Comparison of ENCODE assay signal across 8 mouse cellular contexts in the genomic region with DNA sequence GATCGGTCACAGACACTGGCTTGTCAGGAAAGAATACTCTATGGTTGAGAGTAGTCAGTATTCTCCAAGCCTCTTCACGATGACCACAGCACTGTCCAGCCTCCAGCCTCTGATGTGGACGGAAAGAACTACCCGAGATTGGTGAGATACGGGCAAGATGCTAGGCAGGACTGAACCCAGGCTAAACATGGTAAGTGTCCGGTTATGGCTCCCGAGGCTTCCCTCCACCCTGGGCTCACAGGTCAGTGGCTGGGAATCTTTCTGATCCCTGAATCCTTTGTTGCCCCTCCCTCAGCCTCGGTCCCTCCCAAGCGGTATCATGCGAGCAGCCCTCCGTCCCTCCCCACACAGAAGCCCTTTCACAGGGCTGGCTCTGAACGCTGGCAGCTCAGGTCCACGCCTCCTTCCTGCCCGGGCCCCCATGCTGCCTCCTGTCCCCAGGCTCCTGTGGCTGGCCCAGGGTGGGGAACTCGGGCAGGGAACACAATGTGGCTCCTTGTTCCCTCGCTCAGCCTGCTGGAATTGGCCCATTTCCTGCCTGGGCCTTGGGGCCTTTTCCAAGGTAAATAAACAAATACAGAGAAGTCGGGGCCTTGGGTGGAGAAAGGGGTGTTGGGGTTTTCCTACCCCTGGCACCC. TPM values are rescaled to one million over a fixed set of nuclear protein-coding genes. Genes with fewer than 3 reads are reported as not detected.
DNase-seq lines count a peak whose midpoint lies in the region; ATAC-seq lines count a peak whose summit lies in the region.

No protein-coding gene starts in this region.

- WGBS in forebrain, embryonic 10.5 days, result 16% methylated on average over 17 of the region's 17 CpGs
- 11% methylated on average over 17 of the region's 17 CpGs for WGBS in lung, embryonic 15.5 days

- no peak overlapping the region for H3K9ac ChIP-seq in lung, embryonic 15.5 days

- peak overlapping the region; percentile 49 for H3K4me2 ChIP-seq in lung, embryonic 15.5 days

- H3K4me1 ChIP-seq in forebrain, embryonic 10.5 days, result peaks cover 36% of the 10 kb centered on the region
- H3K4me1 ChIP-seq in lung, embryonic 15.5 days, result peaks cover 11% of the 10 kb centered on the region

- no peaks in the 10 kb centered on the region for H3K9me3 ChIP-seq in forebrain, embryonic 10.5 days
- no peaks in the 10 kb centered on the region for H3K9me3 ChIP-seq in lung, embryonic 15.5 days

- ATAC-seq in lung, embryonic 15.5 days (ENCODE audit: borderline replicate concordance, extremely low read depth, low FRiP score, low TSS enrichment), result peak; percentile 84
- ATAC-seq in erythroblast, adult 5-6 weeks (replicated peaks; ENCODE audit: low FRiP score, poor library complexity, severe bottlenecking), result no peak

- intact Hi-C loops in heart, postnatal 14 days (cut with DNase I), result no loop called here

- DNase-seq in adrenal gland, adult 2 months, result peak; percentile 73
- DNase-seq in adrenal gland, postnatal 4 days (ENCODE audit: low spot score in 2 of 2), result no peak
- DNase-seq in forebrain, embryonic 10.5 days (ENCODE audit: extremely low spot score, low spot score), result no peak
- peak; percentile 55 to 57 for DNase-seq in heart, postnatal 14 days
- peak; percentile 51 to 79 for DNase-seq in kidney, postnatal 25 days
- DNase-seq in right cerebral cortex, adult 18-20 months, result peak; percentile 65

- H3K27ac ChIP-seq in forebrain, embryonic 10.5 days, result peak overlapping the region; percentile 83
- peak overlapping the region; percentile 56 for H3K27ac ChIP-seq in lung, embryonic 15.5 days

- peak overlapping the region; percentile 31 for H3K4me3 ChIP-seq in forebrain, embryonic 10.5 days
- H3K4me3 ChIP-seq in lung, embryonic 15.5 days, result peak overlapping the region; percentile 13; the same call in 1 of the 2 replicates

- H3K27me3 ChIP-seq in forebrain, embryonic 10.5 days (ENCODE audit: poor library complexity, severe bottlenecking), result no peaks in the 10 kb centered on the region
- H3K27me3 ChIP-seq in lung, embryonic 15.5 days, result no peaks in the 10 kb centered on the region

- H3K36me3 ChIP-seq in forebrain, embryonic 10.5 days (replicated peaks), result no peaks in the 10 kb centered on the region
- no peaks in the 10 kb centered on the region for H3K36me3 ChIP-seq in lung, embryonic 15.5 days

RNA-seq across cellular contexts. Expression of gene Fzd9, which starts 13.0 kb away (rescaled TPM):
- total RNA-seq in adrenal gland, adult 2 months (2021), result 10 to 100 TPM in 1 of 2 experiments, 1 to 10 TPM in 1; 2.0 to 10.6 TPM
- polyA plus RNA-seq in adrenal gland, adult 2 months (2012; rRNA removed), result 9.6 and 14.0 TPM in 2 replicates
- total RNA-seq in adrenal gland, postnatal 4 days (2021), result 1 to 10 TPM; 2.6 to 2.8 TPM
- 13.6 and 14.1 TPM in 2 replicates for polyA plus RNA-seq in forebrain, embryonic 10.5 days (2016; fragmentation: Nextera tagmentation; extraction: Ambion mirVana)
- under 1 TPM; 0.29 to 0.55 TPM for total RNA-seq in heart, postnatal 14 days (2021)
- 0.61 and 1.1 TPM in 2 replicates for polyA plus RNA-seq in lung, embryonic 15.5 days (2015; fragmentation: Nextera tagmentation; extraction: Ambion mirVana)
- not detected in 2 replicates for total RNA-seq in erythroblast, adult 5-6 weeks (2015; ENCODE audit: low replicate concordance)
- total RNA-seq in erythroblast, adult 5-6 weeks (2017; ENCODE audit: low replicate concordance), result not detected in 2 replicates

Comparison
In these comparisons a context has a peak if more than half of its experiments do, and no peak if none do; other contexts are left out.
1. DNase-seq: peak in adrenal gland, adult 2 months (single experiment), heart, postnatal 14 days (2 of 2), kidney, postnatal 25 days (2 of 2) and right cerebral cortex, adult 18-20 months (single experiment); none in adrenal gland, postnatal 4 days (0 of 2) and forebrain, embryonic 10.5 days (single experiment).